Mouse (Mus musculus) small intestine, adult 2 months (tissue): ENCODE data around the gene Aadac. TPM values are rescaled to one million over a fixed set of nuclear protein-coding genes. Genes with fewer than 3 reads are reported as not detected.

Source experiments
- H3K27ac ChIP-seq: fragments of 200-500 bp; 2 replicates; pipeline ENCODE4 v1.5.1; 2012; ENCODE audit warnings: low read depth, low read length, control low read depth, inconsistent platforms; ENCODE audit not compliant: insufficient read depth
- H3K27me3 ChIP-seq: fragments of 200-500 bp; 2 replicates; pipeline ENCODE4 v1.6.1; 2012; ENCODE audit warnings: mild to moderate bottlenecking, moderate library complexity, low read length, inconsistent platforms; ENCODE audit not compliant: control insufficient read depth, insufficient read depth
- H3K36me3 ChIP-seq: fragments of 200-500 bp; 2 replicates; pipeline ENCODE4 v1.6.1; 2012; ENCODE audit warnings: mild to moderate bottlenecking, low read length, control low read depth, inconsistent platforms; ENCODE audit not compliant: control insufficient read depth, insufficient read depth
- H3K4me1 ChIP-seq: fragments of 200-500 bp; 2 replicates; pipeline ENCODE4 v1.6.1; 2012; ENCODE audit warnings: low read length, inconsistent platforms, mixed read lengths; ENCODE audit not compliant: control insufficient read depth, insufficient read depth, insufficient read length
- H3K4me3 ChIP-seq: fragments of 200-500 bp; 2 replicates; pipeline ENCODE4 v1.5.1; 2012; ENCODE audit warnings: low read depth, mild to moderate bottlenecking, control low read depth, inconsistent platforms, low read length, moderate library complexity
- CTCF ChIP-seq: fragments of 200-500 bp; IDR thresholded peaks from 2 replicates; pipeline ENCODE4 v1.5.1; 2012; ENCODE audit warnings: low read depth, mild to moderate bottlenecking, control low read depth, inconsistent platforms, low read length, moderate library complexity, mixed read lengths; ENCODE audit not compliant: insufficient replicate concordance, insufficient read length; ENCODE audit errors: extremely low read depth
- POLR2A ChIP-seq: fragments of 200-500 bp; IDR thresholded peaks from 2 replicates; pipeline ENCODE4 v1.6.1; 2012; ENCODE audit warnings: low read depth, mild to moderate bottlenecking, control low read depth, inconsistent platforms, low read length, moderate library complexity
- WGBS: fragments of 180-500 bp; shearing (Covaris S2); methylation state at CpG from one replicate; pipeline ENCODE4 v1.1.7; 2018; 5-methylcytosine and 5-hydroxymethylcytosine counted together
- polyA plus RNA-seq: library from polyadenylated mRNA; depleted of rRNA; stranded (reverse); fragments of >200 nt; gene quantifications from 2 replicates; pipeline ENCODE4 v1.2.3, GENCODE M21; 2012; rRNA removed

Gene Aadac
- polyA plus RNA-seq, 1 experiment, result 11.0 TPM

DNA sequence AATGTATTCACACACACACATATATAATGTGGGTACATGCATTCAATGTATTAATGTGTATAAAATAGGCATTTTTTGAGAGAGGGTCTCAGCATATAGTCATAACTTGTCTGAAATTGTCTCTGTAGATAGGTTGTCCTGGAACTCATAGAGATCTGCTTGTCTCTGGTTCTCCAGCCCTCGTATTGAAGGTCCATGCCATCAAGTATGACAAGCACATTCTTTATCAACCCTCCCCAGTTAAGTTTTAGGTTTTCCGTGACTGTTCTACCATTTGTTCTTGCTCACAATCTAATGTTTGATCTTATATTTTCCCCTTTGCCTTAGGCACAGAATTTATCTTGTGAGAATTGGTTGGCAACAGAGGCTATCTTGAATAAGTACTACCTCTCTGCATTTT is 60.2 kb downstream of the Aadac start:
- H3K4me3 ChIP-seq, result no peak overlapping the region
- TF ChIP-seq POLR2A, result no peak
- TF ChIP-seq CTCF, result no peak
- no peaks in the 10 kb centered on the region for H3K36me3 ChIP-seq
- no peak overlapping the region for H3K27ac ChIP-seq
- no peaks in the 10 kb centered on the region for H3K27me3 ChIP-seq
- WGBS, result 92% methylated on average over 2 of the region's 2 CpGs
- no peaks in the 10 kb centered on the region for H3K4me1 ChIP-seq

Other genes with a start within 250 kb of the Aadac start
- gene Gm8298, start 164.7 kb upstream of the Aadac start, polyA plus RNA-seq, result not detected in 2 replicates
- not detected in 2 replicates for gene C130079G13Rik, start 100.5 kb upstream of the Aadac start, polyA plus RNA-seq
- not detected in 2 replicates for gene Aadacl2, start 19.0 kb upstream of the Aadac start, polyA plus RNA-seq
- gene Sucnr1, start 56.2 kb downstream of the Aadac start, polyA plus RNA-seq, result 0.82 TPM in 1 of 2 replicates, not detected in the other